In genomic region chr10:59589856-59590255, GRCm38 (mm10) we compare ENCODE assay signal across 13 mouse cellular contexts. TPM values are rescaled to one million over a fixed set of nuclear protein-coding genes. Genes with fewer than 3 reads are reported as not detected.
DNase-seq lines count a peak whose midpoint lies in the region; ATAC-seq and TF ChIP-seq lines count a peak whose summit lies in the region.
"Had no signal": no experiment of that assay in that cellular context is flagged by ENCODE, and none has a peak within 500 bp of the region (broad histone marks: within the 10 kb centered on the region; RNA-seq: fewer than 3 reads in every experiment).

No protein-coding gene starts in this region.

- no peak for DNase-seq in heart, adult 8-10 months (ENCODE audit: low spot score)
- DNase-seq in liver, embryonic 14.5 days (ENCODE audit: low read depth in 3 of 3, low spot score in 3 of 3): no peak
- DNase-seq in cerebellum, adult 11-12 months: no peak
- DNase-seq in MN1 (ENCODE audit: low spot score): no peak
- DNase-seq: kidney, adult 8-10 months had no signal

- no peak for TF ChIP-seq EP300 in liver, embryonic 14.5 days (IDR thresholded peaks at IDR 0.05; ENCODE audit: low read depth)

- H3K27ac ChIP-seq in heart, embryonic 14.5 days (replicated peaks in 1 of 2; ENCODE audit: control insufficient read depth in 1 of 2, insufficient read depth in 1 of 2, low read depth in 2 of 2, low read length in 2 of 2): no peak overlapping the region
- H3K27ac ChIP-seq in liver, embryonic 14.5 days: no peak overlapping the region
- H3K27ac ChIP-seq: embryonic facial prominence, embryonic 12.5 days; midbrain, embryonic 12.5 days had no signal

- TF ChIP-seq CTCF in liver, embryonic 14.5 days (IDR thresholded peaks at IDR 0.05; ENCODE audit: low read depth): no peak

- peak overlapping the region in 1 of 2 experiments; percentile 21; a peak in 1 of 4 replicates for H3K4me3 ChIP-seq in heart, embryonic 14.5 days (ENCODE audit: control insufficient read depth in 1 of 2, insufficient read depth in 1 of 2, low read depth in 1 of 2, low read length in 2 of 2)
- peak overlapping the region in 1 of 2 experiments; percentile 30; a peak in 2 of 4 replicates for H3K4me3 ChIP-seq in liver, embryonic 14.5 days (ENCODE audit: insufficient read depth in 1 of 2, low read depth in 2 of 2, low read length in 2 of 2)
- H3K4me3 ChIP-seq in megakaryocyte, embryonic 14.5 days (replicated peaks): peak overlapping the region; percentile 90
- H3K4me3 ChIP-seq: embryonic facial prominence, embryonic 12.5 days; midbrain, embryonic 12.5 days had no signal

- ATAC-seq in heart, embryonic 14.5 days (ENCODE audit: insufficient number of reproducible peaks, insufficient read depth, low FRiP score, low read depth): no peak
- ATAC-seq in CD4-positive, CD25-positive, alpha-beta regulatory T cell, adult 4 months: peak; percentile 31
- no peak for ATAC-seq in liver, embryonic 14.5 days (ENCODE audit: insufficient read depth)
- ATAC-seq in monocyte, adult 5-6 weeks (replicated peaks; ENCODE audit: insufficient number of reproducible peaks, low FRiP score, low TSS enrichment, poor library complexity, severe bottlenecking): no peak; the same call in 1 of the 2 replicates

- peak overlapping the region; percentile 48 for H3K4me2 ChIP-seq in heart, embryonic 14.5 days (ENCODE audit: low read length)
- H3K4me2 ChIP-seq in liver, embryonic 14.5 days (ENCODE audit: low read depth): peak overlapping the region; percentile 44
- H3K4me2 ChIP-seq: embryonic facial prominence, embryonic 12.5 days; midbrain, embryonic 12.5 days had no signal

- no peaks in the 10 kb centered on the region for H3K27me3 ChIP-seq in heart, embryonic 14.5 days (ENCODE audit: control insufficient read depth, insufficient read depth, low read length)
- H3K27me3 ChIP-seq in liver, embryonic 14.5 days (ENCODE audit: control insufficient read depth, insufficient read depth, low read length): no peaks in the 10 kb centered on the region
- no peaks in the 10 kb centered on the region for H3K27me3 ChIP-seq in megakaryocyte, embryonic 14.5 days (replicated peaks)
- H3K27me3 ChIP-seq: embryonic facial prominence, embryonic 12.5 days; midbrain, embryonic 12.5 days had no signal

- H3K36me3 ChIP-seq in heart, embryonic 14.5 days (ENCODE audit: control insufficient read depth, insufficient read depth, low read length): no peaks in the 10 kb centered on the region
- no peaks in the 10 kb centered on the region for H3K36me3 ChIP-seq in liver, embryonic 14.5 days (replicated peaks; ENCODE audit: control insufficient read depth, insufficient read depth, low read depth)
- peaks cover 78% of the 10 kb centered on the region for H3K36me3 ChIP-seq in megakaryocyte, embryonic 14.5 days (replicated peaks; ENCODE audit: low read length)
- H3K36me3 ChIP-seq: embryonic facial prominence, embryonic 12.5 days; midbrain, embryonic 12.5 days had no signal

- no peak overlapping the region; the same call in 1 of the 2 replicates for H3K9ac ChIP-seq in heart, embryonic 14.5 days (ENCODE audit: low read length)
- H3K9ac ChIP-seq in liver, embryonic 14.5 days (replicated peaks): peak overlapping the region; percentile 9; the same call in 1 of the 2 replicates
- H3K9ac ChIP-seq: embryonic facial prominence, embryonic 12.5 days; midbrain, embryonic 12.5 days had no signal

- WGBS in heart, embryonic 14.5 days: 62% methylated on average over 13 of the region's 13 CpGs
- WGBS in liver, embryonic 14.5 days (ENCODE audit: insufficient replicate concordance): 39% methylated on average over 13 of the region's 13 CpGs

- H3K9me3 ChIP-seq in heart, embryonic 14.5 days (ENCODE audit: control insufficient read depth, low read length): no peaks in the 10 kb centered on the region
- H3K9me3 ChIP-seq in liver, embryonic 14.5 days (ENCODE audit: control insufficient read depth, low read length): no peaks in the 10 kb centered on the region
- H3K9me3 ChIP-seq in megakaryocyte, embryonic 14.5 days: no peaks in the 10 kb centered on the region
- H3K9me3 ChIP-seq: embryonic facial prominence, embryonic 12.5 days; midbrain, embryonic 12.5 days had no signal

- peaks cover 0 to 7% of the 10 kb centered on the region in 2 experiments; a peak in 3 of 4 replicates for H3K4me1 ChIP-seq in heart, embryonic 14.5 days (ENCODE audit: control insufficient read depth in 2 of 2, insufficient read depth in 2 of 2, low read length in 2 of 2)
- H3K4me1 ChIP-seq in liver, embryonic 14.5 days (replicated peaks; ENCODE audit: control insufficient read depth in 2 of 2, insufficient read depth in 2 of 2, low read length in 1 of 2): peaks cover 0 to 5% of the 10 kb centered on the region in 2 experiments; a peak in 1 of 4 replicates
- H3K4me1 ChIP-seq in megakaryocyte, embryonic 14.5 days: peaks cover 100% of the 10 kb centered on the region
- H3K4me1 ChIP-seq: embryonic facial prominence, embryonic 12.5 days; midbrain, embryonic 12.5 days had no signal

RNA-seq across cellular contexts. Expression of gene Gm10322, which starts 26.0 kb away (rescaled TPM):
- polyA plus RNA-seq in heart, embryonic 14.5 days (2014; fragmentation: Nextera tagmentation; extraction: Ambion mirVana): not detected in 2 replicates
- total RNA-seq in heart, adult 8-10 months (2022): not detected
- not detected for polyA plus RNA-seq in CD4-positive, CD25-positive, alpha-beta regulatory T cell, adult 4 months (2017; shearing (Covaris generic))
- polyA plus RNA-seq in liver, embryonic 14.5 days (2012; rRNA removed): not detected in 2 replicates
- polyA plus RNA-seq in liver, embryonic 14.5 days (2014; fragmentation: Nextera tagmentation; extraction: Ambion mirVana): not detected in 2 replicates
- not detected in 2 replicates for polyA plus RNA-seq in megakaryocyte, embryonic 14.5 days (2012; ENCODE audit: insufficient read depth, low replicate concordance)
- not detected in 3 replicates for total RNA-seq in monocyte, adult 5-6 weeks (2017)
- total RNA-seq: left cerebral cortex, adult 8-10 months had no signal
- polyA plus RNA-seq: embryonic facial prominence, embryonic 12.5 days; hindbrain, embryonic 11.5 days; midbrain, embryonic 12.5 days had no signal

RNA-seq across cellular contexts. Expression of gene Mcu, which starts 26.6 kb away (rescaled TPM):
- polyA plus RNA-seq in heart, embryonic 14.5 days (2014; fragmentation: Nextera tagmentation; extraction: Ambion mirVana): 28.1 and 28.8 TPM in 2 replicates
- 10 to 100 TPM; 19.4 to 25.7 (median 23.9) TPM for total RNA-seq in heart, adult 8-10 months (2022)
- 10 to 100 TPM; 21.6 to 23.7 TPM for polyA plus RNA-seq in CD4-positive, CD25-positive, alpha-beta regulatory T cell, adult 4 months (2017; shearing (Covaris generic))
- 2.7 and 3.5 TPM in 2 replicates for polyA plus RNA-seq in liver, embryonic 14.5 days (2012; rRNA removed)
- 7.9 and 9.6 TPM in 2 replicates for polyA plus RNA-seq in liver, embryonic 14.5 days (2014; fragmentation: Nextera tagmentation; extraction: Ambion mirVana)
- polyA plus RNA-seq in megakaryocyte, embryonic 14.5 days (2012; ENCODE audit: insufficient read depth, low replicate concordance): 36.5 and 38.7 TPM in 2 replicates
- total RNA-seq in monocyte, adult 5-6 weeks (2017): 14.7 to 23.8 TPM (median 23.2 TPM) in 3 replicates
